Mouse (Mus musculus): Measurements from ENCODE around the gene Myo5a.

DNA sequence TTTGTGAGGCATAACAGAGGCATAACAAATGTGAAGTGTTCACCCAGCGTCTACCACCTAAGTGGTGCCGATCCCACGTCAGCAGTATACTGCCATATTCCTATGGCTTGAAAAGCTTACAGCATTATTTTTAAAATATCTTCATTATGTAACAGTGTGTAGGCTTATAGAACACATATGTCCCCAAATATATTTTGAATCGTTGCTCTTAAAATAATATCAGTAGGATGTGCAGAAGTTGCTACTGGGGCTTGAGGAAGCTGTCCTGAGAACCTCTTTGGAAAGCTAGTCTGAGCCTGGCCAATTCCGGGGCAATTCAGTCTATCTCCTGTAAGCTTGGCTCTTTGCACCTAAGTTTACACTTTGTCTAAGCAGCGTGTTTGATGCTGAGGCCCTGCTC, 177.1 kb downstream of the Myo5a start:
- no peak for TF ChIP-seq POLR2A (IDR thresholded peaks at IDR 0.05; ENCODE audit: low read depth, low read length)
- no peak for TF ChIP-seq CTCF (conservative IDR thresholded peaks at IDR 0.05; ENCODE audit: insufficient read depth, insufficient read length, low read depth, low read length)
